Mouse (Mus musculus) small intestine, adult 2 months (tissue): Measurements from ENCODE around the gene Rsph10b. TPM values are rescaled to one million over a fixed set of nuclear protein-coding genes. Genes with fewer than 3 reads are reported as not detected.

ENCODE experiments used
- H3K27ac ChIP-seq: fragments of 200-500 bp; 2 replicates; pipeline ENCODE4 v1.5.1; 2012; ENCODE audit warnings: low read depth, low read length, control low read depth, inconsistent platforms; ENCODE audit not compliant: insufficient read depth
- H3K27me3 ChIP-seq: fragments of 200-500 bp; 2 replicates; pipeline ENCODE4 v1.6.1; 2012; ENCODE audit warnings: mild to moderate bottlenecking, moderate library complexity, low read length, inconsistent platforms; ENCODE audit not compliant: control insufficient read depth, insufficient read depth
- H3K36me3 ChIP-seq: fragments of 200-500 bp; 2 replicates; pipeline ENCODE4 v1.6.1; 2012; ENCODE audit warnings: mild to moderate bottlenecking, low read length, control low read depth, inconsistent platforms; ENCODE audit not compliant: control insufficient read depth, insufficient read depth
- H3K4me1 ChIP-seq: fragments of 200-500 bp; 2 replicates; pipeline ENCODE4 v1.6.1; 2012; ENCODE audit warnings: low read length, inconsistent platforms, mixed read lengths; ENCODE audit not compliant: control insufficient read depth, insufficient read depth, insufficient read length
- H3K4me3 ChIP-seq: fragments of 200-500 bp; 2 replicates; pipeline ENCODE4 v1.5.1; 2012; ENCODE audit warnings: low read depth, mild to moderate bottlenecking, control low read depth, inconsistent platforms, low read length, moderate library complexity
- CTCF ChIP-seq: fragments of 200-500 bp; IDR thresholded peaks from 2 replicates; pipeline ENCODE4 v1.5.1; 2012; ENCODE audit warnings: low read depth, mild to moderate bottlenecking, control low read depth, inconsistent platforms, low read length, moderate library complexity, mixed read lengths; ENCODE audit not compliant: insufficient replicate concordance, insufficient read length; ENCODE audit errors: extremely low read depth
- POLR2A ChIP-seq: fragments of 200-500 bp; IDR thresholded peaks from 2 replicates; pipeline ENCODE4 v1.6.1; 2012; ENCODE audit warnings: low read depth, mild to moderate bottlenecking, control low read depth, inconsistent platforms, low read length, moderate library complexity
- WGBS: fragments of 180-500 bp; shearing (Covaris S2); methylation state at CpG from one replicate; pipeline ENCODE4 v1.1.7; 2018; 5-methylcytosine and 5-hydroxymethylcytosine counted together
- polyA plus RNA-seq: library from polyadenylated mRNA; depleted of rRNA; stranded (reverse); fragments of >200 nt; gene quantifications from 2 replicates; pipeline ENCODE4 v1.2.3, GENCODE M21; 2012

Gene Rsph10b
- polyA plus RNA-seq, 1 experiment = 0.04 TPM

GRCm38 (mm10) chr5:143936156-143936555, 3.3 kb downstream of the Rsph10b start:
- H3K36me3 ChIP-seq = peaks cover under 1% of the 10 kb centered on the region; the same call in 1 of the 2 replicates
- peaks cover 7% of the 10 kb centered on the region; the same call in 1 of the 2 replicates for H3K4me1 ChIP-seq
- H3K4me3 ChIP-seq = no peak overlapping the region
- WGBS = 88% methylated on average over 9 of the region's 9 CpGs
- H3K27me3 ChIP-seq = no peaks in the 10 kb centered on the region
- no peak overlapping the region for H3K27ac ChIP-seq
- TF ChIP-seq CTCF (no peak), POLR2A (no peak)

- H3K4me3 ChIP-seq = no peak overlapping the region
- H3K27ac ChIP-seq = no peak overlapping the region
- no peaks in the 10 kb centered on the region for H3K36me3 ChIP-seq
- H3K4me1 ChIP-seq = no peaks in the 10 kb centered on the region
- H3K27me3 ChIP-seq = no peaks in the 10 kb centered on the region
- no peak for TF ChIP-seq CTCF
- no peak for TF ChIP-seq POLR2A
- 7% methylated on average over 10 of the region's 10 CpGs for WGBS
Measured at GRCm38 (mm10) chr5:143941588-143941987, 8.8 kb downstream of the Rsph10b start.

GRCm38 (mm10) chr5:143943231-143944125, 10.6 kb downstream of the Rsph10b start:
- WGBS = 87% methylated on average over 14 of the region's 14 CpGs

GRCm38 (mm10) chr5:143948361-143948760, 15.5 kb downstream of the Rsph10b start:
- no peak for TF ChIP-seq POLR2A
- TF ChIP-seq CTCF = no peak

More at GRCm38 (mm10) chr5:143943231-143944125, 10.6 kb downstream of the Rsph10b start:
- no peaks in the 10 kb centered on the region for H3K27me3 ChIP-seq
- H3K4me1 ChIP-seq = no peaks in the 10 kb centered on the region
- TF ChIP-seq POLR2A (no peak), CTCF (no peak)
- no peak overlapping the region for H3K27ac ChIP-seq
- H3K4me3 ChIP-seq = no peak overlapping the region
- H3K36me3 ChIP-seq = no peaks in the 10 kb centered on the region

GRCm38 (mm10) chr5:143950016-143950415, 17.2 kb downstream of the Rsph10b start:
- Histone ChIP-seq H3K4me1 (no peaks in the 10 kb centered on the region), H3K27ac (no peak overlapping the region), H3K27me3 (no peaks in the 10 kb centered on the region), H3K36me3 (no peaks in the 10 kb centered on the region), H3K4me3 (no peak overlapping the region)
- WGBS = 50% methylated on average over 5 of the region's 5 CpGs
- no peak for TF ChIP-seq CTCF
- no peak for TF ChIP-seq POLR2A

More at GRCm38 (mm10) chr5:143948361-143948760, 15.5 kb downstream of the Rsph10b start:
- Histone ChIP-seq H3K27ac (no peak overlapping the region), H3K36me3 (no peaks in the 10 kb centered on the region), H3K27me3 (no peaks in the 10 kb centered on the region), H3K4me3 (no peak overlapping the region), H3K4me1 (no peaks in the 10 kb centered on the region)
- WGBS = 85% methylated on average over 12 of the region's 12 CpGs

GRCm38 (mm10) chr5:143957101-143957500, 24.3 kb downstream of the Rsph10b start:
- H3K36me3 ChIP-seq = no peaks in the 10 kb centered on the region
- no peak overlapping the region for H3K27ac ChIP-seq
- H3K4me1 ChIP-seq = no peaks in the 10 kb centered on the region
- WGBS = 91% methylated on average over 6 of the region's 6 CpGs
- no peak overlapping the region for H3K4me3 ChIP-seq
- no peaks in the 10 kb centered on the region for H3K27me3 ChIP-seq
- TF ChIP-seq POLR2A = no peak
- TF ChIP-seq CTCF = no peak

GRCm38 (mm10) chr5:143959551-143959950, 26.7 kb downstream of the Rsph10b start:
- H3K4me1 ChIP-seq = no peaks in the 10 kb centered on the region
- H3K4me3 ChIP-seq = no peak overlapping the region
- H3K27me3 ChIP-seq = no peaks in the 10 kb centered on the region
- WGBS = 92% methylated on average over 11 of the region's 11 CpGs
- no peak overlapping the region for H3K27ac ChIP-seq
- no peaks in the 10 kb centered on the region for H3K36me3 ChIP-seq
- TF ChIP-seq POLR2A (no peak), CTCF (no peak)
